In the genomic region with DNA sequence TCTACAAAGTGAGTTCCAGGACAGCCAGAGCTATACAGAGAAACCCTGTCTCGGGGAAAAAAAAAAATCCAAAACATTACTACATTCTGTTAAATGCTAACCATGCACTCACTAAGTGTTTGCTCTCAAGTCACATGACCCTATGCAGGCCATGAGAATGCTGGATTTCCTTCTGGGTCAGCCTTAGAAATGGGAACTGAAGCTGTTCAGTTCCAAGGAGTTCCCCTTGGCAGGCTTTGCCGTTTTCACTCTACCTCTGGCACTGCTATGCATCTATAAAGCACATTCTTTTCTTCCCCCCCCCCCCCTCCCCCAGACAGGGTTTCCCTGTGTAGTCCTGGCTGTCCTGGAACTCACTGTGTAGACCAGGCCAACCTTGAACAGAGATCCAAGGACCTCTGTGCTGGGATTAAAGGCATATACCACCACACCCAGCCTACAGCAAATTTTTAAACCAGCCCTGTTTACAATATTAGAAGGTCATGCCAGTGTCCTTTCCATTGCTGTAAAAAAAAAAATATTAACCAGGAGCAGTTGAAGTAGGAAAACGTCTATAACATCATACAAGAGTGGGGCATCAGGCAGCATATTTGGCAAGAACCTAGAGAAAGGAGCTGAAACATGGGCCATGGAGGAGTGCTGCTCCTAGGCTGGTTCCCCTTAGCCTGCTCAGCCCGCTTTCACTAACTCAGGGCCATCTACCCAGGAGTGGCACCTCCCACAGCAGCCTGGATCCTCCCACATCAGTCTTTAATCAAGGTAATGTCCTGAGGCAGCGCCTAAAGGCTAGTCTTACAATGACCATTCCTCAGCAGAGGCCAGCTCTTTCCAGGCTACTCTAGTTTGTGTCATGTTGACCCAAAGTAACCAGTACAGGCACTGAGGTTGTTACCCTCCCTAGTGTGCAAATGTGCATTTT, we compare ENCODE assay signal across 14 mouse cellular contexts. TPM values are rescaled to one million over a fixed set of nuclear protein-coding genes. Genes with fewer than 3 reads are reported as not detected.
DNase-seq lines count a peak whose midpoint lies in the region; ATAC-seq lines count a peak whose summit lies in the region.
"Had no signal": no experiment of that assay in that cellular context is flagged by ENCODE, and none has a peak within 500 bp of the region (broad histone marks: within the 10 kb centered on the region; RNA-seq: fewer than 3 reads in every experiment).

No protein-coding gene starts in this region.

- peak overlapping the region; percentile 24; the same call in 1 of the 2 replicates for H3K27ac ChIP-seq in brown adipose tissue, adult 24 weeks (replicated peaks; ENCODE audit: low read depth, low read length)
- peak overlapping the region; percentile 34; the same call in 1 of the 2 replicates for H3K27ac ChIP-seq in kidney, embryonic 15.5 days
- H3K27ac ChIP-seq in liver, embryonic 16.5 days (ENCODE audit: low read length), result peak overlapping the region; percentile 33
- H3K27ac ChIP-seq: hindbrain, embryonic 15.5 days; neural tube, embryonic 13.5 days had no signal

- peak; percentile 20; the same call in 1 of the 2 replicates for ATAC-seq in kidney, embryonic 15.5 days (replicated peaks; ENCODE audit: low FRiP score)
- ATAC-seq in liver, embryonic 16.5 days (ENCODE audit: low read depth), result peak; percentile 59
- ATAC-seq: forebrain, postnatal 0 days had no signal

- H3K4me2 ChIP-seq in kidney, embryonic 15.5 days, result no peak overlapping the region
- H3K4me2 ChIP-seq in liver, embryonic 16.5 days (ENCODE audit: low read depth, low read length), result peak overlapping the region; percentile 17; the same call in 1 of the 2 replicates
- H3K4me2 ChIP-seq: hindbrain, embryonic 15.5 days; neural tube, embryonic 13.5 days had no signal

- H3K9ac ChIP-seq in kidney, embryonic 15.5 days, result no peak overlapping the region
- H3K9ac ChIP-seq in liver, embryonic 16.5 days (ENCODE audit: low read depth, low read length), result no peak overlapping the region
- H3K9ac ChIP-seq: forebrain, postnatal 0 days; hindbrain, embryonic 15.5 days; neural tube, embryonic 13.5 days had no signal

- WGBS in kidney, embryonic 15.5 days, result 61% methylated on average over 5 of the region's 5 CpGs
- WGBS in liver, embryonic 16.5 days (ENCODE audit: insufficient replicate concordance), result 51% methylated on average over 5 of the region's 5 CpGs

- no peak overlapping the region for H3K4me3 ChIP-seq in brown adipose tissue, adult 24 weeks (ENCODE audit: insufficient read depth, low read depth, low read length)
- H3K4me3 ChIP-seq in kidney, embryonic 15.5 days (replicated peaks), result no peak overlapping the region
- H3K4me3 ChIP-seq in liver, embryonic 16.5 days (ENCODE audit: low read depth, low read length), result no peak overlapping the region
- H3K4me3 ChIP-seq: hindbrain, embryonic 15.5 days; neural tube, embryonic 13.5 days had no signal

- peak; percentile 2 for DNase-seq in heart, adult 8-10 months (ENCODE audit: low spot score)
- DNase-seq in heart, postnatal 4 days, result no peak
- no peak for DNase-seq in urinary bladder, postnatal 4 days (ENCODE audit: low spot score in 2 of 2)
- DNase-seq in right cerebral cortex, postnatal 4 days, result no peak
- no peak for DNase-seq in cerebellum, postnatal 36 days
- DNase-seq: forebrain, postnatal 0 days; gastrocnemius, postnatal 14 days; midbrain, embryonic 14.5 days; thymus, postnatal 36 days had no signal

- H3K27me3 ChIP-seq in kidney, embryonic 15.5 days, result no peaks in the 10 kb centered on the region
- no peaks in the 10 kb centered on the region for H3K27me3 ChIP-seq in liver, embryonic 16.5 days (ENCODE audit: control insufficient read depth, insufficient read depth, low read depth, low read length)
- H3K27me3 ChIP-seq: hindbrain, embryonic 15.5 days; neural tube, embryonic 13.5 days had no signal

- no peaks in the 10 kb centered on the region for H3K36me3 ChIP-seq in kidney, embryonic 15.5 days
- no peaks in the 10 kb centered on the region for H3K36me3 ChIP-seq in liver, embryonic 16.5 days (ENCODE audit: control insufficient read depth, insufficient read depth)
- H3K36me3 ChIP-seq: hindbrain, embryonic 15.5 days had no signal

- H3K4me1 ChIP-seq in brown adipose tissue, adult 24 weeks (ENCODE audit: control insufficient read depth, insufficient read depth, insufficient read length, low read length), result no peaks in the 10 kb centered on the region; the same call in 1 of the 2 replicates
- peaks cover 14% of the 10 kb centered on the region for H3K4me1 ChIP-seq in kidney, embryonic 15.5 days
- peaks cover 14% of the 10 kb centered on the region for H3K4me1 ChIP-seq in liver, embryonic 16.5 days (ENCODE audit: control insufficient read depth, low read depth, low read length)
- H3K4me1 ChIP-seq: neural tube, embryonic 13.5 days had no signal

- H3K9me3 ChIP-seq in kidney, embryonic 15.5 days (replicated peaks), result no peaks in the 10 kb centered on the region
- H3K9me3 ChIP-seq in liver, embryonic 16.5 days (replicated peaks; ENCODE audit: control insufficient read depth, low read length), result no peaks in the 10 kb centered on the region
- H3K9me3 ChIP-seq: hindbrain, embryonic 15.5 days; neural tube, embryonic 13.5 days had no signal

RNA-seq across cellular contexts. Expression of a gene that starts 31.0 kb away (rescaled TPM):
- 10 to 100 TPM; 12.8 to 16.1 (median 14.4) TPM for total RNA-seq in heart, adult 8-10 months (2022)
- 10 to 100 TPM; 15.8 to 16.1 TPM for total RNA-seq in heart, postnatal 4 days (2021)
- 5.1 and 5.3 TPM in 2 replicates for polyA plus RNA-seq in brown adipose tissue, adult 24 weeks (2012; ENCODE audit: insufficient read depth, insufficient read length, missing spikeins)
- 17.7 and 19.3 TPM in 2 replicates for polyA plus RNA-seq in kidney, embryonic 15.5 days (2015; fragmentation: Nextera tagmentation; extraction: Ambion mirVana)
- polyA plus RNA-seq in liver, embryonic 16.5 days (2015; fragmentation: Nextera tagmentation; extraction: Ambion mirVana), result 4.7 and 5.1 TPM in 2 replicates

RNA-seq across cellular contexts. Expression of a gene that starts 41.5 kb away (rescaled TPM):
- 10 to 100 TPM; 17.8 to 25.6 (median 21.5) TPM for total RNA-seq in heart, adult 8-10 months (2022)
- total RNA-seq in heart, postnatal 4 days (2021), result 10 to 100 TPM; 24.5 to 25.6 TPM
- 20.9 and 26.2 TPM in 2 replicates for polyA plus RNA-seq in brown adipose tissue, adult 24 weeks (2012; ENCODE audit: insufficient read depth, insufficient read length, missing spikeins)
- 72.8 and 75.6 TPM in 2 replicates for polyA plus RNA-seq in kidney, embryonic 15.5 days (2015; fragmentation: Nextera tagmentation; extraction: Ambion mirVana)
- 25.1 and 27.2 TPM in 2 replicates for polyA plus RNA-seq in liver, embryonic 16.5 days (2015; fragmentation: Nextera tagmentation; extraction: Ambion mirVana)
